Mouse (Mus musculus): ENCODE results near the gene Cdh19. TPM values are rescaled to one million over a fixed set of nuclear protein-coding genes. Genes with fewer than 3 reads are reported as not detected.

Cdh19 gene
- total RNA-seq (2014; rRNA removed) (0.09 and 0.13 TPM in 2 replicates), polyA plus RNA-seq (2012; rRNA removed) (not detected in 2 replicates)

GRCm38 (mm10) chr1:110977484-110977883, at the start of gene Cdh19:
TSS of gene Cdh19 (minus strand) at chr1:110977584.
- no peaks in the 10 kb centered on the region for H3K79me2 ChIP-seq (ENCODE audit: control insufficient read depth, insufficient read depth, low read length)
- TF ChIP-seq POLR2A (IDR thresholded peaks at IDR 0.05; ENCODE audit: extremely low read depth, insufficient read depth, low read length) (no peak), CTCF (IDR thresholded peaks at IDR 0.05; ENCODE audit: low read depth, low read length) (no peak)
- peak; percentile 46 for DNase-seq (ENCODE audit: extremely low read depth, low read depth, low spot score)
- H3K27ac ChIP-seq (replicated peaks; ENCODE audit: insufficient read depth, low read depth, low read length) = no peak within 1 kb of the TSS
- H3K36me3 ChIP-seq (ENCODE audit: control insufficient read depth, insufficient read depth, low read length) = no peaks in the 10 kb centered on the region
- H3K4me3 ChIP-seq (ENCODE audit: insufficient read depth, low read depth, low read length) = no peak within 1 kb of the TSS
- H3K4me1 ChIP-seq (ENCODE audit: control insufficient read depth, insufficient read depth, low read length) = no peaks in the 10 kb centered on the region
- 54% methylated on average over 2 of the region's 2 CpGs for WGBS
- H3K9ac ChIP-seq (ENCODE audit: low read depth, low read length) = no peak within 1 kb of the TSS
- no peaks in the 10 kb centered on the region for H3K27me3 ChIP-seq (ENCODE audit: control insufficient read depth, insufficient read depth, low read length)

- Histone ChIP-seq H3K27me3 (ENCODE audit: control insufficient read depth, insufficient read depth, low read length) (no peaks in the 10 kb centered on the region), H3K79me2 (ENCODE audit: control insufficient read depth, insufficient read depth, low read length) (no peaks in the 10 kb centered on the region), H3K4me3 (ENCODE audit: insufficient read depth, low read depth, low read length) (no peak overlapping the region), H3K9ac (ENCODE audit: low read depth, low read length) (no peak overlapping the region), H3K36me3 (ENCODE audit: control insufficient read depth, insufficient read depth, low read length) (no peaks in the 10 kb centered on the region), H3K4me1 (ENCODE audit: control insufficient read depth, insufficient read depth, low read length) (no peaks in the 10 kb centered on the region), H3K27ac (replicated peaks; ENCODE audit: insufficient read depth, low read depth, low read length) (no peak overlapping the region)
- no peak for DNase-seq (ENCODE audit: extremely low read depth, low read depth, low spot score)
- WGBS = 58% methylated on average over 3 of the region's 3 CpGs
- TF ChIP-seq POLR2A (IDR thresholded peaks at IDR 0.05; ENCODE audit: extremely low read depth, insufficient read depth, low read length) (no peak), CTCF (IDR thresholded peaks at IDR 0.05; ENCODE audit: low read depth, low read length) (no peak)
Observed at GRCm38 (mm10) chr1:111020434-111021060, 43.2 kb upstream of the Cdh19 start.

GRCm38 (mm10) chr1:111017640-111018039, 40.3 kb upstream of the Cdh19 start:
- no peaks in the 10 kb centered on the region for H3K79me2 ChIP-seq (ENCODE audit: control insufficient read depth, insufficient read depth, low read length)
- H3K27ac ChIP-seq (replicated peaks; ENCODE audit: insufficient read depth, low read depth, low read length) = no peak overlapping the region
- H3K27me3 ChIP-seq (ENCODE audit: control insufficient read depth, insufficient read depth, low read length) = no peaks in the 10 kb centered on the region
- H3K36me3 ChIP-seq (ENCODE audit: control insufficient read depth, insufficient read depth, low read length) = no peaks in the 10 kb centered on the region
- no peak for TF ChIP-seq CTCF (IDR thresholded peaks at IDR 0.05; ENCODE audit: low read depth, low read length)
- no peak for TF ChIP-seq POLR2A (IDR thresholded peaks at IDR 0.05; ENCODE audit: extremely low read depth, insufficient read depth, low read length)
- no peak overlapping the region for H3K9ac ChIP-seq (ENCODE audit: low read depth, low read length)
- no peak for DNase-seq (ENCODE audit: extremely low read depth, low read depth, low spot score)
- no peaks in the 10 kb centered on the region for H3K4me1 ChIP-seq (ENCODE audit: control insufficient read depth, insufficient read depth, low read length)
- no peak overlapping the region for H3K4me3 ChIP-seq (ENCODE audit: insufficient read depth, low read depth, low read length)

- Histone ChIP-seq H3K4me1 (ENCODE audit: control insufficient read depth, insufficient read depth, low read length) (no peaks in the 10 kb centered on the region), H3K9ac (ENCODE audit: low read depth, low read length) (no peak overlapping the region), H3K27ac (replicated peaks; ENCODE audit: insufficient read depth, low read depth, low read length) (no peak overlapping the region), H3K79me2 (ENCODE audit: control insufficient read depth, insufficient read depth, low read length) (no peaks in the 10 kb centered on the region), H3K4me3 (ENCODE audit: insufficient read depth, low read depth, low read length) (no peak overlapping the region), H3K36me3 (ENCODE audit: control insufficient read depth, insufficient read depth, low read length) (no peaks in the 10 kb centered on the region), H3K27me3 (ENCODE audit: control insufficient read depth, insufficient read depth, low read length) (no peaks in the 10 kb centered on the region)
- TF ChIP-seq POLR2A (IDR thresholded peaks at IDR 0.05; ENCODE audit: extremely low read depth, insufficient read depth, low read length) (no peak), CTCF (IDR thresholded peaks at IDR 0.05; ENCODE audit: low read depth, low read length) (no peak)
- no peak for DNase-seq (ENCODE audit: extremely low read depth, low read depth, low spot score)
Observed at GRCm38 (mm10) chr1:110989824-110990223, 12.4 kb upstream of the Cdh19 start.

GRCm38 (mm10) chr1:110969201-110969600, 8.2 kb downstream of the Cdh19 start:
- H3K27me3 ChIP-seq (ENCODE audit: control insufficient read depth, insufficient read depth, low read length) = no peaks in the 10 kb centered on the region
- no peak for DNase-seq (ENCODE audit: extremely low read depth, low read depth, low spot score)
- H3K4me3 ChIP-seq (ENCODE audit: insufficient read depth, low read depth, low read length) = no peak overlapping the region
- WGBS = 71% methylated on average over 2 of the region's 2 CpGs
- H3K79me2 ChIP-seq (ENCODE audit: control insufficient read depth, insufficient read depth, low read length) = no peaks in the 10 kb centered on the region
- H3K36me3 ChIP-seq (ENCODE audit: control insufficient read depth, insufficient read depth, low read length) = no peaks in the 10 kb centered on the region
- TF ChIP-seq POLR2A (IDR thresholded peaks at IDR 0.05; ENCODE audit: extremely low read depth, insufficient read depth, low read length) (no peak), CTCF (IDR thresholded peaks at IDR 0.05; ENCODE audit: low read depth, low read length) (no peak)
- H3K4me1 ChIP-seq (ENCODE audit: control insufficient read depth, insufficient read depth, low read length) = no peaks in the 10 kb centered on the region
- no peak overlapping the region for H3K27ac ChIP-seq (replicated peaks; ENCODE audit: insufficient read depth, low read depth, low read length)
- H3K9ac ChIP-seq (ENCODE audit: low read depth, low read length) = no peak overlapping the region

GRCm38 (mm10) chr1:110909752-110910151, 67.6 kb downstream of the Cdh19 start:
- Histone ChIP-seq H3K9ac (ENCODE audit: low read depth, low read length) (no peak overlapping the region), H3K27me3 (ENCODE audit: control insufficient read depth, insufficient read depth, low read length) (no peaks in the 10 kb centered on the region), H3K27ac (replicated peaks; ENCODE audit: insufficient read depth, low read depth, low read length) (no peak overlapping the region), H3K36me3 (ENCODE audit: control insufficient read depth, insufficient read depth, low read length) (no peaks in the 10 kb centered on the region), H3K4me3 (ENCODE audit: insufficient read depth, low read depth, low read length) (no peak overlapping the region), H3K4me1 (ENCODE audit: control insufficient read depth, insufficient read depth, low read length) (no peaks in the 10 kb centered on the region), H3K79me2 (ENCODE audit: control insufficient read depth, insufficient read depth, low read length) (no peaks in the 10 kb centered on the region)
- DNase-seq (ENCODE audit: extremely low read depth, low read depth, low spot score) = no peak
- TF ChIP-seq CTCF (IDR thresholded peaks at IDR 0.05; ENCODE audit: low read depth, low read length) (no peak), POLR2A (IDR thresholded peaks at IDR 0.05; ENCODE audit: extremely low read depth, insufficient read depth, low read length) (no peak)
- WGBS = 60% methylated on average over 1 of the region's 1 CpGs
